Mouse (Mus musculus) B cell, adult 2 months (primary cell): ENCODE results near the gene Tmem131.

Experiments used
- DNase-seq, 2 experiments: peaks; one replicate each; pipeline ENCODE4 v3.0.0; 2022

Tmem131 gene

GRCm38 (mm10) chr1:36824356-36824755 lies 119.1 kb downstream of the Tmem131 start:
- DNase-seq = no peak

GRCm38 (mm10) chr1:36821918-36822317 lies 121.5 kb downstream of the Tmem131 start:
- peak in 1 of 2 experiments; percentile 11 for DNase-seq

- no peak for DNase-seq
Observed at GRCm38 (mm10) chr1:36815166-36815565, 128.3 kb downstream of the Tmem131 start.

- DNase-seq = no peak
Observed at GRCm38 (mm10) chr1:36814271-36814903, 129.1 kb downstream of the Tmem131 start.

GRCm38 (mm10) chr1:36813415-36813814 lies 130.1 kb downstream of the Tmem131 start:
- DNase-seq = no peak

GRCm38 (mm10) chr1:36811806-36812205 lies 131.7 kb downstream of the Tmem131 start:
- DNase-seq = no peak

- DNase-seq = no peak
Observed at GRCm38 (mm10) chr1:36807782-36808565, 135.5 kb downstream of the Tmem131 start.

GRCm38 (mm10) chr1:36807086-36807485 lies 136.4 kb downstream of the Tmem131 start:
- no peak for DNase-seq

GRCm38 (mm10) chr1:36806181-36806905 lies 137.1 kb downstream of the Tmem131 start:
- DNase-seq = no peak

GRCm38 (mm10) chr1:36804833-36805232 lies 138.6 kb downstream of the Tmem131 start:
- DNase-seq = no peak

- DNase-seq = no peak
Observed at GRCm38 (mm10) chr1:36804259-36804658, 139.2 kb downstream of the Tmem131 start.

- DNase-seq = no peak
Observed at GRCm38 (mm10) chr1:36800379-36801011, 143.0 kb downstream of the Tmem131 start.

- peak; percentile 61 to 67 for DNase-seq
Observed at GRCm38 (mm10) chr1:36797481-36797880, 146.0 kb downstream of the Tmem131 start.

- no peak for DNase-seq
Observed at GRCm38 (mm10) chr1:36796711-36797110, 146.8 kb downstream of the Tmem131 start.

- no peak for DNase-seq
Observed at GRCm38 (mm10) chr1:36789416-36789815, 154.1 kb downstream of the Tmem131 start.

- DNase-seq = peak; percentile 52 to 59
Observed at GRCm38 (mm10) chr1:36786377-36786776, 157.1 kb downstream of the Tmem131 start.

GRCm38 (mm10) chr1:36785238-36785641 lies 158.2 kb downstream of the Tmem131 start:
- DNase-seq = no peak

GRCm38 (mm10) chr1:36784365-36785134 lies 158.9 kb downstream of the Tmem131 start:
- peak; percentile 81 to 82 for DNase-seq

GRCm38 (mm10) chr1:36782476-36782875 lies 161.0 kb downstream of the Tmem131 start:
- no peak for DNase-seq

GRCm38 (mm10) chr1:36780793-36781192 lies 162.7 kb downstream of the Tmem131 start:
- DNase-seq = no peak

GRCm38 (mm10) chr1:36772198-36772934 lies 171.1 kb downstream of the Tmem131 start:
- no peak for DNase-seq

GRCm38 (mm10) chr1:36770998-36771397 lies 172.5 kb downstream of the Tmem131 start:
- DNase-seq = no peak
